Mouse (Mus musculus): ENCODE results near the gene Hoxb1. TPM values are rescaled to one million over a fixed set of nuclear protein-coding genes. Genes with fewer than 3 reads are reported as not detected.

The Hoxb1 gene
- polyA plus RNA-seq, 1 experiment from 2014 or later: 0.12 TPM

- H3K4me2 ChIP-seq (replicated peaks; ENCODE audit: low read depth, low read length): no peak overlapping the region
- no peak overlapping the region for H3K27ac ChIP-seq (ENCODE audit: low read length)
- no peak overlapping the region for H3K9ac ChIP-seq (replicated peaks; ENCODE audit: low read length)
- no peaks in the 10 kb centered on the region for H3K36me3 ChIP-seq (ENCODE audit: insufficient read depth, low read length)
- H3K4me1 ChIP-seq (ENCODE audit: insufficient read depth, low read length): peaks cover 22% of the 10 kb centered on the region
- WGBS: 60% methylated on average over 3 of the region's 3 CpGs
- no peaks in the 10 kb centered on the region for H3K9me3 ChIP-seq (ENCODE audit: low read length)
- peaks cover 9% of the 10 kb centered on the region; the same call in 1 of the 2 replicates for H3K27me3 ChIP-seq (ENCODE audit: insufficient read depth, low read length)
- ATAC-seq (ENCODE audit: low FRiP score, low TSS enrichment): no peak
- H3K4me3 ChIP-seq (ENCODE audit: low read length): no peak overlapping the region
These were observed 6.2 kb downstream of the Hoxb1 start for GRCm38 (mm10) chr11:96371726-96372125.

GRCm38 (mm10) chr11:96372519-96372918, 7.0 kb downstream of the Hoxb1 start:
- WGBS: 2% methylated on average over 3 of the region's 3 CpGs

GRCm38 (mm10) chr11:96374810-96375209, 9.3 kb downstream of the Hoxb1 start:
- no peak overlapping the region for H3K9ac ChIP-seq (replicated peaks; ENCODE audit: low read length)
- no peaks in the 10 kb centered on the region for H3K9me3 ChIP-seq (ENCODE audit: low read length)
- peaks cover 15% of the 10 kb centered on the region for H3K4me1 ChIP-seq (ENCODE audit: insufficient read depth, low read length)
- WGBS: 64% methylated on average over 7 of the region's 7 CpGs
- no peak overlapping the region for H3K4me2 ChIP-seq (replicated peaks; ENCODE audit: low read depth, low read length)
- H3K4me3 ChIP-seq (ENCODE audit: low read length): no peak overlapping the region
- H3K27ac ChIP-seq (ENCODE audit: low read length): no peak overlapping the region
- no peak for ATAC-seq (ENCODE audit: low FRiP score, low TSS enrichment)
- H3K36me3 ChIP-seq (ENCODE audit: insufficient read depth, low read length): no peaks in the 10 kb centered on the region
- H3K27me3 ChIP-seq (ENCODE audit: insufficient read depth, low read length): no peaks in the 10 kb centered on the region; the same call in 1 of the 2 replicates

More at GRCm38 (mm10) chr11:96372519-96372918, 7.0 kb downstream of the Hoxb1 start:
- Histone ChIP-seq H3K36me3 (ENCODE audit: insufficient read depth, low read length) (no peaks in the 10 kb centered on the region), H3K27me3 (ENCODE audit: insufficient read depth, low read length) (peaks cover 3% of the 10 kb centered on the region; the same call in 1 of the 2 replicates), H3K4me3 (ENCODE audit: low read length) (no peak overlapping the region), H3K9me3 (ENCODE audit: low read length) (no peaks in the 10 kb centered on the region), H3K9ac (replicated peaks; ENCODE audit: low read length) (no peak overlapping the region), H3K4me1 (ENCODE audit: insufficient read depth, low read length) (peaks cover 20% of the 10 kb centered on the region), H3K27ac (ENCODE audit: low read length) (peak overlapping the region; percentile 27; the same call in 1 of the 2 replicates), H3K4me2 (replicated peaks; ENCODE audit: low read depth, low read length) (peak overlapping the region; percentile 4; the same call in 1 of the 2 replicates)
- peak; percentile 92 for ATAC-seq (ENCODE audit: low FRiP score, low TSS enrichment)

- 66% methylated on average over 5 of the region's 5 CpGs for WGBS
- no peak overlapping the region for H3K9ac ChIP-seq (replicated peaks; ENCODE audit: low read length)
- ATAC-seq (ENCODE audit: low FRiP score, low TSS enrichment): peak; percentile 49; the same call in 1 of the 2 replicates
These were observed 17.8 kb downstream of the Hoxb1 start for GRCm38 (mm10) chr11:96383381-96383780.

GRCm38 (mm10) chr11:96387635-96388034, 22.1 kb downstream of the Hoxb1 start:
- Histone ChIP-seq H3K36me3 (ENCODE audit: insufficient read depth, low read length) (no peaks in the 10 kb centered on the region), H3K27me3 (ENCODE audit: insufficient read depth, low read length) (no peaks in the 10 kb centered on the region), H3K4me2 (replicated peaks; ENCODE audit: low read depth, low read length) (no peak overlapping the region), H3K9me3 (ENCODE audit: low read length) (no peaks in the 10 kb centered on the region), H3K27ac (ENCODE audit: low read length) (no peak overlapping the region), H3K4me3 (ENCODE audit: low read length) (no peak overlapping the region), H3K4me1 (ENCODE audit: insufficient read depth, low read length) (no peaks in the 10 kb centered on the region), H3K9ac (replicated peaks; ENCODE audit: low read length) (no peak overlapping the region)
- WGBS: 84% methylated on average over 2 of the region's 2 CpGs
- ATAC-seq (ENCODE audit: low FRiP score, low TSS enrichment): no peak

More at GRCm38 (mm10) chr11:96383381-96383780, 17.8 kb downstream of the Hoxb1 start:
- Histone ChIP-seq H3K36me3 (ENCODE audit: insufficient read depth, low read length) (no peaks in the 10 kb centered on the region), H3K4me2 (replicated peaks; ENCODE audit: low read depth, low read length) (no peak overlapping the region), H3K27ac (ENCODE audit: low read length) (no peak overlapping the region), H3K4me3 (ENCODE audit: low read length) (no peak overlapping the region), H3K4me1 (ENCODE audit: insufficient read depth, low read length) (no peaks in the 10 kb centered on the region), H3K9me3 (ENCODE audit: low read length) (no peaks in the 10 kb centered on the region), H3K27me3 (ENCODE audit: insufficient read depth, low read length) (no peaks in the 10 kb centered on the region)

- H3K4me1 ChIP-seq (ENCODE audit: insufficient read depth, low read length): peaks cover 22% of the 10 kb centered on the region
- WGBS: 13% methylated on average over 15 of the region's 15 CpGs
- H3K4me3 ChIP-seq (ENCODE audit: low read length): no peak overlapping the region
- no peaks in the 10 kb centered on the region for H3K27me3 ChIP-seq (ENCODE audit: insufficient read depth, low read length)
- H3K4me2 ChIP-seq (replicated peaks; ENCODE audit: low read depth, low read length): peak overlapping the region; percentile 11
- peak; percentile 71 for ATAC-seq (ENCODE audit: low FRiP score, low TSS enrichment)
- H3K27ac ChIP-seq (ENCODE audit: low read length): peak overlapping the region; percentile 48
- H3K36me3 ChIP-seq (ENCODE audit: insufficient read depth, low read length): no peaks in the 10 kb centered on the region
- no peak overlapping the region for H3K9ac ChIP-seq (replicated peaks; ENCODE audit: low read length)
- no peaks in the 10 kb centered on the region for H3K9me3 ChIP-seq (ENCODE audit: low read length)
These were observed 31.4 kb downstream of the Hoxb1 start for GRCm38 (mm10) chr11:96396772-96397626.

- Histone ChIP-seq H3K4me2 (replicated peaks; ENCODE audit: low read depth, low read length) (no peak overlapping the region), H3K27me3 (ENCODE audit: insufficient read depth, low read length) (no peaks in the 10 kb centered on the region), H3K4me3 (ENCODE audit: low read length) (no peak overlapping the region), H3K4me1 (ENCODE audit: insufficient read depth, low read length) (peaks cover 22% of the 10 kb centered on the region), H3K36me3 (ENCODE audit: insufficient read depth, low read length) (no peaks in the 10 kb centered on the region), H3K9ac (replicated peaks; ENCODE audit: low read length) (no peak overlapping the region), H3K27ac (ENCODE audit: low read length) (peak overlapping the region; percentile 48; the same call in 1 of the 2 replicates), H3K9me3 (ENCODE audit: low read length) (no peaks in the 10 kb centered on the region)
- 39% methylated on average over 7 of the region's 7 CpGs for WGBS
- peak; percentile 42; the same call in 1 of the 2 replicates for ATAC-seq (ENCODE audit: low FRiP score, low TSS enrichment)
These were observed 32.3 kb downstream of the Hoxb1 start for GRCm38 (mm10) chr11:96397806-96398335.

GRCm38 (mm10) chr11:96399923-96400322, 34.4 kb downstream of the Hoxb1 start:
- 25% methylated on average over 8 of the region's 8 CpGs for WGBS
- Histone ChIP-seq H3K27me3 (ENCODE audit: insufficient read depth, low read length) (no peaks in the 10 kb centered on the region), H3K4me1 (ENCODE audit: insufficient read depth, low read length) (peaks cover 35% of the 10 kb centered on the region), H3K27ac (ENCODE audit: low read length) (0 out of 2 replicates have a peak overlapping the region, but pooled peaks have one; percentile 15), H3K9me3 (ENCODE audit: low read length) (no peaks in the 10 kb centered on the region), H3K9ac (replicated peaks; ENCODE audit: low read length) (no peak overlapping the region), H3K4me3 (ENCODE audit: low read length) (no peak overlapping the region), H3K4me2 (replicated peaks; ENCODE audit: low read depth, low read length) (no peak overlapping the region), H3K36me3 (ENCODE audit: insufficient read depth, low read length) (no peaks in the 10 kb centered on the region)
- ATAC-seq (ENCODE audit: low FRiP score, low TSS enrichment): no peak

- no peak for ATAC-seq (ENCODE audit: low FRiP score, low TSS enrichment)
- no peaks in the 10 kb centered on the region for H3K9me3 ChIP-seq (ENCODE audit: low read length)
- H3K9ac ChIP-seq (replicated peaks; ENCODE audit: low read length): no peak overlapping the region
- H3K27ac ChIP-seq (ENCODE audit: low read length): peak overlapping the region; percentile 56
- no peak overlapping the region for H3K4me3 ChIP-seq (ENCODE audit: low read length)
- 18% methylated on average over 10 of the region's 10 CpGs for WGBS
- no peaks in the 10 kb centered on the region for H3K27me3 ChIP-seq (ENCODE audit: insufficient read depth, low read length)
- H3K36me3 ChIP-seq (ENCODE audit: insufficient read depth, low read length): no peaks in the 10 kb centered on the region
- H3K4me2 ChIP-seq (replicated peaks; ENCODE audit: low read depth, low read length): no peak overlapping the region
- peaks cover 47% of the 10 kb centered on the region for H3K4me1 ChIP-seq (ENCODE audit: insufficient read depth, low read length)
These were observed 38.6 kb downstream of the Hoxb1 start for GRCm38 (mm10) chr11:96404016-96404604.
